Mouse (Mus musculus): ENCODE data around the gene Ubxn11. TPM values are rescaled to one million over a fixed set of nuclear protein-coding genes. Genes with fewer than 3 reads are reported as not detected.
"Not testable (repeated sequence)": the region's sequence is repeated elsewhere in the genome, so short reads cannot be mapped to it uniquely, and the experiment has no call there.

The Ubxn11 gene
- polyA plus RNA-seq, 1 experiment from 2014 or later = 2.1 TPM

DNA sequence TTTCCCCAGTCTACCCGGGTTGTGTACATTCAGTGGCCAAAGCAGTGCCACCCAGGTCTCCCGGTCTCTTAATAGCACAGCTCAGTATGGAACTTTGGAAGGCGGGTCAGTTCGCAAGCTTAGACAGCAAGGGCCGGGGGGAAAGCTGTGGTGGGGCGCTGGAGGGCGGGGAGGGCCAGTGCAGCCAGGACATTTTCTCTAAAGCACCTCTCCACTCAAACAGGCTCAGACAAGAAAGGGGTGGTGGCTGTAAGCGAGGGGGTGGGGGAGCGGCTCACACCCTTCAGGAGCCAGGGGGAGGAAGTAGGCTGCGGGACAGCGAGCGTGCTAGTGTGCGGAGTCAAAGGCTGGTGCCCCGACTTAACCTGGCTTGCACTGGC is 26.6 kb downstream of the Ubxn11 start:
- Histone ChIP-seq H3K4me2 (peak overlapping the region; percentile 88), H3K9ac (peak overlapping the region; percentile 92), H3K27ac (replicated peaks) (peak overlapping the region; percentile 86), H3K4me3 (peak overlapping the region; percentile 86), H3K27me3 (replicated peaks) (no peaks in the 10 kb centered on the region), H3K9me3 (no peaks in the 10 kb centered on the region), H3K36me3 (peaks cover 23% of the 10 kb centered on the region), H3K4me1 (peaks cover 45% of the 10 kb centered on the region)
- peak; percentile 23; the same call in 1 of the 2 replicates for ATAC-seq (ENCODE audit: extremely low read depth, insufficient number of reproducible peaks, low FRiP score, low TSS enrichment)
- under 1% methylated on average over 14 of the region's 14 CpGs for WGBS

GRCm38 (mm10) chr4:134129482-134129881 is 27.1 kb downstream of the Ubxn11 start:
- peak overlapping the region; percentile 92 for H3K9ac ChIP-seq
- H3K4me1 ChIP-seq = peaks cover 40% of the 10 kb centered on the region
- H3K4me2 ChIP-seq = peak overlapping the region; percentile 88
- no peaks in the 10 kb centered on the region for H3K27me3 ChIP-seq (replicated peaks)
- ATAC-seq (ENCODE audit: extremely low read depth, insufficient number of reproducible peaks, low FRiP score, low TSS enrichment) = no peak
- H3K9me3 ChIP-seq = no peaks in the 10 kb centered on the region
- WGBS = 22% methylated on average over 6 of the region's 6 CpGs
- H3K27ac ChIP-seq (replicated peaks) = peak overlapping the region; percentile 86
- peak overlapping the region; percentile 86 for H3K4me3 ChIP-seq
- H3K36me3 ChIP-seq = peaks cover 23% of the 10 kb centered on the region

GRCm38 (mm10) chr4:134132117-134132516 is 29.7 kb downstream of the Ubxn11 start:
- no peak for ATAC-seq (ENCODE audit: extremely low read depth, insufficient number of reproducible peaks, low FRiP score, low TSS enrichment)
- Histone ChIP-seq H3K27me3 (replicated peaks) (no peaks in the 10 kb centered on the region), H3K4me1 (peaks cover 46% of the 10 kb centered on the region), H3K36me3 (peaks cover 32% of the 10 kb centered on the region), H3K4me2 (no peak overlapping the region), H3K4me3 (no peak overlapping the region), H3K9ac (no peak overlapping the region), H3K27ac (replicated peaks) (no peak overlapping the region), H3K9me3 (no peaks in the 10 kb centered on the region)
- 63% methylated on average over 3 of the region's 3 CpGs for WGBS

GRCm38 (mm10) chr4:134132519-134133095 is 30.2 kb downstream of the Ubxn11 start:
- Histone ChIP-seq H3K4me3 (no peak overlapping the region), H3K27me3 (replicated peaks) (no peaks in the 10 kb centered on the region), H3K4me2 (no peak overlapping the region), H3K4me1 (peaks cover 46% of the 10 kb centered on the region), H3K36me3 (peaks cover 37% of the 10 kb centered on the region), H3K27ac (replicated peaks) (no peak overlapping the region), H3K9me3 (no peaks in the 10 kb centered on the region), H3K9ac (no peak overlapping the region)
- WGBS = 51% methylated on average over 8 of the region's 8 CpGs
- ATAC-seq (ENCODE audit: extremely low read depth, insufficient number of reproducible peaks, low FRiP score, low TSS enrichment) = no peak

DNA sequence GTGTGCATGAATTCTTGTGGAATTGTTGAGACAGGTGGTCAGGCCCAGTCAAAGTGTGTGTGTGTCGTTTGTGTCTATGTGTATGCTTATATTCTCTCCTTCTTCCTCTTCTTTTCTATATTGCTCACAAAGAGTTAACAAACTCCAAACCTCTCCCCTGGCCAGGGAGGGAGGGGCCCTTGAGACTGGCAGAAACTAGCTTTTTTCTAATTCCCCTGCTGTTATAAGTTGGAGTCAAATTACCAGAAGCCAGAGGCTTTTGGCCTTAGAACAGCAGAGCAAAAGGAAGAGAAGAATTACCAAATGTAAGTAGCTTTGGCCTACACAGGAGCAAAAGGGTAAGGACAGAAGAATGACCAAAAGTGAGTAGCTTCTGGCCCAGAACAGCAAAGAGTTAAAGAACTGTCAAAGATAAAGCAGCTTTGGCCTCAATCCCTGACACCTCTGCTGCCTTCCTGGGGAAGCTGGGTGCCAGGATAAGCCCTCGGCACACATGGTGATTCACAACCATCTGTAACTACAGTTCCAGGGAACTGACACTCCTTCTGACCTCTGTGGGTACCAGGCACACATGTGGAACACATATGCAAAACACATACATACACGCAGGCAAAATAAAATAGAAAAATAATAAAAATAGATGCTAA is 34.0 kb downstream of the Ubxn11 start:
- peaks cover 43% of the 10 kb centered on the region for H3K36me3 ChIP-seq
- no peak overlapping the region for H3K27ac ChIP-seq (replicated peaks)

DNA sequence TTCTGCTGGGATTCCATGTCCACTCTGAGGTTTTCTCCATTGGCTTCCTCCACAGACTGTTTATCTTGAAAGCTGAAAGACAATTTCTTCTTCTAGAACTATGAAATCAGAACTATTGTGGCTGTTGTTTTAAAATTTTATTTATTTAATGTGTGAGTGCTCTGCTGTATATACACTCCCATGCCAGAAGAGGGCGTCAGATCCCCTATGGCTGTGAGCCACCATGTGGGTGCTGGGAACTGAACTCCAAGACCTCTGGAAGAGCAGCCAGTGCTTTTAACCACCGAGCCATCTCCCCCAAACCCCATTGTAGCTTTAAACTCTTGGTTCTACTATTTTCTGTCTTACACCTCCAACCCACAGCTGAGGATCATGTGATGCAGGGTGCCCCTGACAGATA is 36.5 kb downstream of the Ubxn11 start:
- 87% methylated on average over 2 of the region's 2 CpGs for WGBS

More for the DNA sequence above, 34.0 kb downstream of the Ubxn11 start:
- H3K4me2 ChIP-seq = no peak overlapping the region
- no peaks in the 10 kb centered on the region for H3K9me3 ChIP-seq
- no peak overlapping the region for H3K4me3 ChIP-seq
- ATAC-seq (ENCODE audit: extremely low read depth, insufficient number of reproducible peaks, low FRiP score, low TSS enrichment) = no peak
- no peaks in the 10 kb centered on the region for H3K27me3 ChIP-seq (replicated peaks)
- 26% methylated on average over 3 of the region's 3 CpGs for WGBS
- H3K4me1 ChIP-seq = peaks cover 24% of the 10 kb centered on the region
- no peak overlapping the region for H3K9ac ChIP-seq

GRCm38 (mm10) chr4:134144297-134144696 is 41.9 kb downstream of the Ubxn11 start:
- H3K4me1 ChIP-seq; H3K9me3 ChIP-seq; H3K27me3 ChIP-seq (replicated peaks); H3K4me3 ChIP-seq; H3K4me2 ChIP-seq; ATAC-seq (ENCODE audit: extremely low read depth, insufficient number of reproducible peaks, low FRiP score, low TSS enrichment); H3K27ac ChIP-seq (replicated peaks); H3K9ac ChIP-seq: not testable (repeated sequence)
- H3K36me3 ChIP-seq = peaks cover 67% of the 10 kb centered on the region
- WGBS = 87% methylated on average over 5 of the region's 5 CpGs

More for the DNA sequence above, 36.5 kb downstream of the Ubxn11 start:
- no peak overlapping the region for H3K9ac ChIP-seq
- no peaks in the 10 kb centered on the region for H3K9me3 ChIP-seq
- no peaks in the 10 kb centered on the region for H3K27me3 ChIP-seq (replicated peaks)
- H3K4me1 ChIP-seq = peaks cover 19% of the 10 kb centered on the region
- no peak for ATAC-seq (ENCODE audit: extremely low read depth, insufficient number of reproducible peaks, low FRiP score, low TSS enrichment)
- H3K4me3 ChIP-seq = no peak overlapping the region
- H3K27ac ChIP-seq (replicated peaks) = no peak overlapping the region
- no peak overlapping the region for H3K4me2 ChIP-seq
- H3K36me3 ChIP-seq = peaks cover 51% of the 10 kb centered on the region

DNA sequence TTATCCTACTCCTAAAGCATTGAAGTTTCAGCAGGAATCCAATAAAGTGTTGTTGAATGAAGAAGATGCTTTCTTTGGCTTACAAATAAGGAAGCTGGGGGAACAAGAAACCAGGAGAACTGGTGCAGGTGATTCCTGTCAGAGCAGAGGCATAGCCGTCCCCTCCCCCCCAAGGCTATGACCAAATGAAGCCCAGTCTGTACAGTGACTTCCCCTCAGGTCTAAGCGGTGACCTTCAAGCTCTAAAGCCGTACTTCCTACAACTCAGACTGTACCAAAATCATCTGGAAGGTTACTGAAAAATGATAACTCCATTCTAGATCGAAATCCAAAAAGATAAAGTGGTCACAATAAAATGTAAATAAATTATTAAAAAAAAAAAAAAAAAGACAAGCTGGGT is 47.0 kb downstream of the Ubxn11 start:
- Histone ChIP-seq H3K27me3 (replicated peaks) (no peaks in the 10 kb centered on the region), H3K9ac (no peak overlapping the region), H3K27ac (replicated peaks) (no peak overlapping the region), H3K4me1 (no peaks in the 10 kb centered on the region), H3K4me2 (no peak overlapping the region), H3K36me3 (peaks cover 84% of the 10 kb centered on the region), H3K9me3 (no peaks in the 10 kb centered on the region), H3K4me3 (no peak overlapping the region)
- 88% methylated on average over 4 of the region's 4 CpGs for WGBS
- ATAC-seq (ENCODE audit: extremely low read depth, insufficient number of reproducible peaks, low FRiP score, low TSS enrichment) = no peak

DNA sequence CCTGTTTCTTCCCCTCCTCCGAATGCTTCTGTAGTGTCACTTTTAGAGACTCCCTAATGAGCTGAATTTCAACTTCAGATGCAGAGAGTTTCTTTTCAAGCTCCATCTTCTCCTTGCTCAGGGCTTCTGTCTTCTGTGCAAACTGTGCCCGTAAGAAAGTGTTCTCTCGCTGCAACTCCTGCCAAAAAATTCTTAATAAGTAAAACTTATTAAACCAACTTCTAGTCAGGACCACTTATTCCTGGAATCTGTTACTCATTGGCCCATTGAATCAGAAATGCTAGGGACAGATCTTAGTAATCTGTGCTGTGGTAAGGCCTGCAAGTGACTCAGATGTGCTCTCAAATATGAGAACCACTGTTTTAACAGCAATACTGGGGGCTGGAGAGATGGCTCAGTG is 49.7 kb downstream of the Ubxn11 start:
- Histone ChIP-seq H3K27ac (replicated peaks) (no peak overlapping the region), H3K9ac (no peak overlapping the region), H3K4me2 (no peak overlapping the region), H3K9me3 (no peaks in the 10 kb centered on the region), H3K27me3 (replicated peaks) (no peaks in the 10 kb centered on the region), H3K4me1 (peaks cover 13% of the 10 kb centered on the region), H3K36me3 (peaks cover 85% of the 10 kb centered on the region), H3K4me3 (no peak overlapping the region)
- ATAC-seq (ENCODE audit: extremely low read depth, insufficient number of reproducible peaks, low FRiP score, low TSS enrichment) = no peak
- 83% methylated on average over 3 of the region's 3 CpGs for WGBS

GRCm38 (mm10) chr4:134153656-134154055 is 51.3 kb downstream of the Ubxn11 start:
- Histone ChIP-seq H3K9ac (no peak overlapping the region), H3K36me3 (peaks cover 69% of the 10 kb centered on the region), H3K4me2 (no peak overlapping the region), H3K9me3 (no peaks in the 10 kb centered on the region), H3K4me3 (no peak overlapping the region), H3K27ac (replicated peaks) (no peak overlapping the region), H3K27me3 (replicated peaks) (no peaks in the 10 kb centered on the region), H3K4me1 (peaks cover 21% of the 10 kb centered on the region)
- 86% methylated on average over 3 of the region's 3 CpGs for WGBS
- ATAC-seq (ENCODE audit: extremely low read depth, insufficient number of reproducible peaks, low FRiP score, low TSS enrichment) = no peak

DNA sequence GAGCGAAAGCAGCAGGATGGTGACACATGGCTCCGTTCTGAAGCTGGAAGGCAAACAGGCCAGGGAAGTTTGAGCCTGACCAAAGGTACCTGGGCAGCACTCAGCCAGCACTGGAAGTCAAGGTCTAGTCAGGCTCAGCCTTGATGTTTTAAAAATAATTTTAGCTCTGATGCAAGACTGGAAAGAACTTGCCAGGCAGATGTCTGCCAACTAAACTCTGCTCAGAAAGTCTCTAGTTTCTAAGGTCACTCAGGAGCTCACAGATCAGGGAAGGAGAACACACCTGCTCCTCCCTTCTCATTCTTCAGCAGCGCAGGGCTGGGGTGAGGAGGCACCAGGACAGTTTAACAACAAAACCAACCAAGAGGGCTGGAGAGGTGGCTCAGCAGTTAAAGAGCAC is 52.0 kb downstream of the Ubxn11 start:
- Histone ChIP-seq H3K36me3 (peaks cover 62% of the 10 kb centered on the region), H3K4me3 (no peak overlapping the region), H3K27ac (replicated peaks) (no peak overlapping the region), H3K9ac (no peak overlapping the region), H3K4me1 (peaks cover 26% of the 10 kb centered on the region), H3K4me2 (no peak overlapping the region), H3K27me3 (replicated peaks) (no peaks in the 10 kb centered on the region), H3K9me3 (no peaks in the 10 kb centered on the region)
- no peak for ATAC-seq (ENCODE audit: extremely low read depth, insufficient number of reproducible peaks, low FRiP score, low TSS enrichment)
- WGBS = 93% methylated on average over 3 of the region's 3 CpGs

DNA sequence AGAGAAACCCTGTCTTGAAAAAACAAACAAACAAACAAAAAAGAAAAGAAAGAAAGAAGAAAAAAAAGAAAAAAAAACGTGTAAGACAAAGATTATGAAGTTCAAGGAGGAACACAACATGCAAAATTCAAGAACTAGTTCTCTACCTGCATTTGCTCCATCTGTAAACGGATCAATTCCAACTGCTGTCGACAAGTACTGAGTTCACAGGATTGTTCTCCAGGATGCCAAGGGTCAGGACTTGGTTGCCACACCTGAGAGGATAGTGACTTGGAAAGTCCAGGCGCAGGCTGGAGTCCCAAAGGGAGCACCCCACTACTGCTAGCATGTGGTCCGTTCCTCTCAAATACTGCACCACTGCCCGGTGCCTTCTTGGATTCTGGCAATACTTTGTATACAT is 53.2 kb downstream of the Ubxn11 start:
- peaks cover 26% of the 10 kb centered on the region for H3K4me1 ChIP-seq
- H3K9ac ChIP-seq = no peak overlapping the region
- 88% methylated on average over 6 of the region's 6 CpGs for WGBS
- ATAC-seq (ENCODE audit: extremely low read depth, insufficient number of reproducible peaks, low FRiP score, low TSS enrichment) = no peak
- H3K27ac ChIP-seq (replicated peaks) = no peak overlapping the region
- H3K27me3 ChIP-seq (replicated peaks) = no peaks in the 10 kb centered on the region
- H3K36me3 ChIP-seq = peaks cover 51% of the 10 kb centered on the region
- H3K9me3 ChIP-seq = no peaks in the 10 kb centered on the region
- H3K4me2 ChIP-seq = no peak overlapping the region
- H3K4me3 ChIP-seq = no peak overlapping the region

Measured in heart, embryonic 13.5 days (tissue).